Mouse (Mus musculus) myocyte (in vitro differentiated cells): Measurements from ENCODE around the gene Thada.

Experiments
- CEBPB ChIP-seq: IDR thresholded peaks from 2 replicates; pipeline ENCODE4 v1.6.1; 2011; ENCODE audit warnings: mild to moderate bottlenecking, moderate library complexity; ENCODE audit not compliant: poor library complexity, insufficient read depth, severe bottlenecking
- E2F4 ChIP-seq: IDR thresholded peaks from one replicate; pipeline ENCODE4 v1.6.1; 2011; ENCODE audit warnings: mild to moderate bottlenecking, control low read depth, moderate library complexity; ENCODE audit not compliant: insufficient read depth
- MAX ChIP-seq: IDR thresholded peaks from one replicate; pipeline ENCODE4 v1.6.1; 2011; ENCODE audit warnings: low read depth, mild to moderate bottlenecking, control low read depth
- MYOG ChIP-seq, 3 experiments: IDR thresholded peaks; one replicate each; pipeline ENCODE4 v1.6.1; 2011; ENCODE audit warnings: control low read depth in 2 of 3, low read depth in 2 of 3, mild to moderate bottlenecking in 2 of 3; ENCODE audit not compliant: insufficient read length in 2 of 3, control insufficient read depth in 1 of 3, insufficient read depth in 1 of 3
- POLR2A ChIP-seq: IDR thresholded peaks from one replicate; pipeline ENCODE4 v1.6.1; 2011; ENCODE audit warnings: low read depth, mild to moderate bottlenecking, control low read depth, moderate library complexity; ENCODE audit not compliant: insufficient read length
- REST ChIP-seq: IDR thresholded peaks from one replicate; pipeline ENCODE4 v1.6.1; 2011; ENCODE audit warnings: mild to moderate bottlenecking, control low read depth, moderate library complexity; ENCODE audit not compliant: insufficient read depth, insufficient read length
- SRF ChIP-seq: IDR thresholded peaks from one replicate; pipeline ENCODE4 v1.6.1; 2011; ENCODE audit warnings: low read depth; ENCODE audit not compliant: control insufficient read depth, insufficient read length
- USF1 ChIP-seq: IDR thresholded peaks from one replicate; pipeline ENCODE4 v1.6.1; 2011; ENCODE audit warnings: low read depth, mild to moderate bottlenecking, control low read depth, moderate library complexity

DNA sequence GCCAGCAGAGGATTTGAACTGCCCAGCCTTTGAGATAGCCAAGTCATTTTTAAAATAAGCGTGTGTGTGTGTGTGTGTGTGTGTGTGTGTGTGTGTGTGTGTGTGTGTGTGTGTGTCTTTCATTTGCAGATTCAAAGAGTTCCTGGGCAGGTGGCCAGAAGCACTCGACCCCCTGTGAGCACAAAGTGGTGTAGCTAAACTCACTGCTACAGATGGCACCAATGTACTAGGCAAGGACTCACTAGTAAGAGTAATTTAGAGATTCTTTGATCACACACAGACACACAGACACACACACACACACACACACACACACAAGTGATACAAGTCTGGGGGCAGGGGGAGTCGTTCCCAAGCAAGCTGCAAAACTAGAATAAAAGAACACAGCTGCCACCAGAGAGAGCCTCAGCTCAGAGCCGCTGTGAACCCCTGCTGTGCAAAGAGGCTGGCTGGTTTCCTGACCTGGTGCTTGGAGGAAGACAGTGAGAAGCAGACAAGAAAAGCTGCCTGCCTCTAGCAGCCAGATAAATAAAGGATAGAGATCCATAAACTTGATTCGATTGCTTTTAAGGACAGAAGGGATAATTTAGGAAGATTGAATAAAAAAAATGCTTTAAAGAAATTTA lies 26.4 kb upstream of the Thada start:
- TF ChIP-seq POLR2A (no peak), MYOG (IDR thresholded peaks at IDR 0.05; ENCODE audit: control insufficient read depth in 1 of 3, insufficient read depth in 1 of 3, insufficient read length in 2 of 3, low read depth in 2 of 3) (no peak), MAX (no peak), REST (no peak), CEBPB (no peak), E2F4 (no peak), SRF (no peak), USF1 (no peak)
